Mouse (Mus musculus) CH12.LX (cell line): Measurements from ENCODE around the gene Gm13212. TPM values are rescaled to one million over a fixed set of nuclear protein-coding genes. Genes with fewer than 3 reads are reported as not detected.
"Not testable (repeated sequence)": the region's sequence is repeated elsewhere in the genome, so short reads cannot be mapped to it uniquely, and the experiment has no call there.

Source experiments
- DNase-seq: peaks from one replicate; pipeline ENCODE4 v3.0.0-alpha.2; 2013; ENCODE audit errors: extremely low read depth
- H3K27ac ChIP-seq: 2 replicates; pipeline ENCODE4 v1.5.1; 2012; ENCODE audit warnings: low read depth, mild to moderate bottlenecking, control low read depth, moderate library complexity; ENCODE audit not compliant: insufficient read depth
- H3K27me3 ChIP-seq: replicated peaks from 2 replicates; pipeline ENCODE3; 2012; ENCODE audit warnings: inconsistent platforms
- H3K36me3 ChIP-seq, 2 experiments: replicated peaks in 1 of 2; 2 replicates each; pipeline versions ENCODE3 to v1.6.1; 2012; ENCODE audit warnings: inconsistent platforms in 1 of 2, low read length in 1 of 2, mild to moderate bottlenecking in 1 of 2, mixed read lengths in 1 of 2, moderate library complexity in 1 of 2; ENCODE audit not compliant: control insufficient read depth in 1 of 2, insufficient read depth in 1 of 2
- H3K4me1 ChIP-seq, 2 experiments: 2 replicates each; pipeline ENCODE4 v1.6.1; 2012; ENCODE audit warnings: inconsistent platforms in 1 of 2, moderate library complexity in 1 of 2; ENCODE audit not compliant: insufficient read depth in 2 of 2, control insufficient read depth in 1 of 2
- H3K4me2 ChIP-seq: 2 replicates; pipeline ENCODE4 v1.6.1; 2012; ENCODE audit warnings: low read depth, mild to moderate bottlenecking, control low read depth; ENCODE audit not compliant: poor library complexity, insufficient read depth, severe bottlenecking
- H3K4me3 ChIP-seq, 3 experiments: fragments of 150-350 bp in 1 of 3; sonication (generic) in 1 of 3; replicated peaks in 1 of 3; 2 replicates each; pipeline versions ENCODE3 to v1.5.1; 2011 to 2012; ENCODE audit warnings: low read depth in 2 of 3, low read length in 2 of 3, mild to moderate bottlenecking in 2 of 3, moderate library complexity in 2 of 3, control low read depth in 1 of 3, improper control_type of control experiment in 1 of 3, inconsistent platforms in 1 of 3, mixed read lengths in 1 of 3; ENCODE audit not compliant: poor library complexity in 1 of 3
- H3K79me2 ChIP-seq: replicated peaks from 2 replicates; pipeline ENCODE4 v1.6.1; 2012; ENCODE audit warnings: mild to moderate bottlenecking, moderate library complexity; ENCODE audit not compliant: control insufficient read depth, poor library complexity, insufficient read depth, severe bottlenecking; ENCODE audit errors: extremely low read depth
- H3K9ac ChIP-seq: 2 replicates; pipeline ENCODE4 v1.6.1; 2012; ENCODE audit warnings: low read depth, mild to moderate bottlenecking, control low read depth, moderate library complexity; ENCODE audit not compliant: insufficient read depth
- H3K9me3 ChIP-seq: replicated peaks from 2 replicates; pipeline ENCODE3; 2012; ENCODE audit warnings: low read length, inconsistent platforms, mixed read lengths
- BHLHE40 ChIP-seq: IDR thresholded peaks from 2 replicates; pipeline ENCODE4 v1.6.1; 2011; ENCODE audit warnings: mild to moderate bottlenecking, low read depth, low read length, improper control_type of control experiment
- CHD2 ChIP-seq: IDR thresholded peaks from 2 replicates; pipeline ENCODE4 v1.6.1; 2011; ENCODE audit warnings: low read length, improper control_type of control experiment
- E2F4 ChIP-seq: IDR thresholded peaks from 2 replicates; pipeline ENCODE4 v1.6.1; 2011; ENCODE audit warnings: low read depth, low read length, improper control_type of control experiment; ENCODE audit not compliant: insufficient replicate concordance
- ETS1 ChIP-seq: conservative IDR thresholded peaks from 2 replicates; pipeline ENCODE4 v1.6.1; 2012; ENCODE audit warnings: low read depth, mild to moderate bottlenecking, inconsistent platforms, low read length, improper control_type of control experiment, moderate library complexity
- JUN ChIP-seq: IDR thresholded peaks from 2 replicates; pipeline ENCODE4 v1.6.1; 2011; ENCODE audit warnings: low read depth, mild to moderate bottlenecking, low read length, improper control_type of control experiment, moderate library complexity; ENCODE audit not compliant: insufficient read depth
- JUND ChIP-seq: conservative IDR thresholded peaks from 2 replicates; pipeline ENCODE4 v1.6.1; 2011; ENCODE audit warnings: low read depth, low read length, improper control_type of control experiment
- MAFK ChIP-seq: IDR thresholded peaks from 2 replicates; pipeline ENCODE4 v1.6.1; 2011; ENCODE audit warnings: low read length, improper control_type of control experiment; ENCODE audit not compliant: insufficient replicate concordance
- MAX ChIP-seq: IDR thresholded peaks from 2 replicates; pipeline ENCODE4 v1.6.1; 2011; ENCODE audit warnings: low read length, improper control_type of control experiment
- MXI1 ChIP-seq: IDR thresholded peaks from 2 replicates; pipeline ENCODE4 v1.6.1; 2011; ENCODE audit warnings: mild to moderate bottlenecking, low read depth, low read length, improper control_type of control experiment
- NRF1 ChIP-seq: IDR thresholded peaks from 2 replicates; pipeline ENCODE4 v1.6.1; 2014; ENCODE audit warnings: low read depth, mild to moderate bottlenecking, inconsistent platforms, low read length, improper control_type of control experiment, moderate library complexity
- PAX5 ChIP-seq: IDR thresholded peaks from 2 replicates; pipeline ENCODE4 v1.6.1; 2012; ENCODE audit warnings: low read length, inconsistent platforms, mixed read lengths
- POLR2AphosphoS2 ChIP-seq: IDR thresholded peaks from 2 replicates; pipeline ENCODE4 v1.6.1; 2011; ENCODE audit warnings: low read depth, low read length, improper control_type of control experiment
- RCOR1 ChIP-seq: conservative IDR thresholded peaks from 2 replicates; pipeline ENCODE4 v1.6.1; 2012; ENCODE audit warnings: low read depth, mild to moderate bottlenecking, inconsistent platforms, low read length, improper control_type of control experiment
- SMC3 ChIP-seq: IDR thresholded peaks from 2 replicates; pipeline ENCODE4 v1.6.1; 2011; ENCODE audit warnings: low read depth, low read length, improper control_type of control experiment
- UBTF ChIP-seq: IDR thresholded peaks from 2 replicates; pipeline ENCODE4 v1.6.1; 2012; ENCODE audit warnings: low read depth, mild to moderate bottlenecking, inconsistent platforms, low read length, improper control_type of control experiment, moderate library complexity
- dilution Hi-C: fragments of 300-500 bp; cut with MboI; formaldehyde crosslinking; loops from 2 replicates; pipeline ENCODE4 v1.14.3; 2020; ENCODE audit warnings: low sequenced_read_pairs; ENCODE audit not compliant: extremely low pct_unique_long_range_greater_than_20kb, extremely low pct_ligation_motif_present
- in situ Hi-C: fragments of 300-500 bp; cut with MboI; formaldehyde crosslinking; loops from 3 replicates; pipeline ENCODE4 v1.14.3; 2019; ENCODE audit warnings: low sequenced_read_pairs, low pct_ligation_motif_present, low pct_unique_long_range_greater_than_20kb, mixed read lengths
- polyA plus RNA-seq: library from polyadenylated mRNA; unstranded; fragments of >175 nt; gene quantifications from 2 replicates; pipeline ENCODE4 v1.2.1, GENCODE M21; 2012; ENCODE audit warnings: low read depth; ENCODE audit not compliant: insufficient read length
- total RNA-seq, 2 experiments: library from RNA; depleted of rRNA; stranded (reverse); fragments of 300-350 nt in 1 of 2; fragments of >200 nt in 1 of 2; gene quantifications; 2 replicates each; pipeline ENCODE4 v1.2.3; 2012 to 2014

Gm13212 gene
- total and polyA plus RNA-seq, 3 experiments: 0.98 to 9.8 (median 5.2) TPM

GRCm38 (mm10) chr4:145556680-145557079, 28.3 kb upstream of the Gm13212 start:
- in situ Hi-C loops: loop anchor here (5.0 kb wide), 1 partner anchor 1961 kb away; no protein-coding TSS in a partner anchor
- TF ChIP-seq NRF1: no peak

GRCm38 (mm10) chr4:145559505-145560099, 25.4 kb upstream of the Gm13212 start:
- in situ Hi-C loops (loop anchor here (5.0 kb wide), 1 partner anchor 1958 kb away; no protein-coding TSS in a partner anchor), dilution Hi-C loops (loop anchor here (5.0 kb wide), 1 partner anchor 1958 kb away; no protein-coding TSS in a partner anchor)
- Histone ChIP-seq H3K27me3 (no peaks in the 10 kb centered on the region), H3K9me3 (peaks cover 4% of the 10 kb centered on the region), H3K4me1 (no peaks in the 10 kb centered on the region), H3K36me3 (no peaks in the 10 kb centered on the region), H3K79me2 (no peaks in the 10 kb centered on the region), H3K9ac (no peak overlapping the region), H3K4me3 (no peak overlapping the region), H3K4me2 (no peak overlapping the region), H3K27ac (no peak overlapping the region)
- TF ChIP-seq CHD2: no peak
- no peak for TF ChIP-seq MAX
- TF ChIP-seq UBTF: no peak
- no peak for TF ChIP-seq RCOR1
- TF ChIP-seq BHLHE40: no peak
- no peak for TF ChIP-seq PAX5
- no peak for TF ChIP-seq JUN
- no peak for TF ChIP-seq SMC3
- TF ChIP-seq MXI1: no peak
- no peak for TF ChIP-seq MAFK
- no peak for DNase-seq

More at GRCm38 (mm10) chr4:145556680-145557079, 28.3 kb upstream of the Gm13212 start:
- no peak overlapping the region for H3K4me2 ChIP-seq
- H3K4me3 ChIP-seq: no peak overlapping the region
- no peaks in the 10 kb centered on the region for H3K79me2 ChIP-seq
- H3K9ac ChIP-seq: no peak overlapping the region
- no peak for DNase-seq
- H3K4me1 ChIP-seq: no peaks in the 10 kb centered on the region
- H3K27me3 ChIP-seq: no peaks in the 10 kb centered on the region
- peaks cover 4% of the 10 kb centered on the region for H3K9me3 ChIP-seq
- dilution Hi-C loops: loop anchor here (5.0 kb wide), 1 partner anchor 1961 kb away; no protein-coding TSS in a partner anchor
- H3K36me3 ChIP-seq: no peaks in the 10 kb centered on the region
- H3K27ac ChIP-seq: no peak overlapping the region

GRCm38 (mm10) chr4:145564111-145564821, 20.7 kb upstream of the Gm13212 start:
- dilution Hi-C loops (no loop called here), in situ Hi-C loops (no loop called here)
- Histone ChIP-seq H3K9ac (no peak overlapping the region), H3K27ac (no peak overlapping the region), H3K4me1 (no peaks in the 10 kb centered on the region), H3K27me3 (no peaks in the 10 kb centered on the region), H3K79me2 (no peaks in the 10 kb centered on the region), H3K9me3 (peaks cover 7% of the 10 kb centered on the region), H3K36me3 (no peaks in the 10 kb centered on the region), H3K4me2 (no peak overlapping the region), H3K4me3 (no peak overlapping the region)
- no peak for DNase-seq
- TF ChIP-seq JUND: no peak
- TF ChIP-seq ETS1: no peak
- TF ChIP-seq UBTF: no peak
- no peak for TF ChIP-seq MAX
- TF ChIP-seq POLR2AphosphoS2: no peak
- no peak for TF ChIP-seq E2F4

GRCm38 (mm10) chr4:145570461-145570860, 14.5 kb upstream of the Gm13212 start:
- H3K79me2 ChIP-seq, H3K9ac ChIP-seq, H3K36me3 ChIP-seq, H3K27ac ChIP-seq, H3K27me3 ChIP-seq, H3K9me3 ChIP-seq, in situ Hi-C loops, H3K4me2 ChIP-seq, dilution Hi-C loops, DNase-seq, H3K4me1 ChIP-seq, H3K4me3 ChIP-seq: not testable (repeated sequence)
